9 mouse cellular contexts compared by ENCODE assay signal in genomic region chr10:58627569-58627968, GRCm38 (mm10). TPM values are rescaled to one million over a fixed set of nuclear protein-coding genes. Genes with fewer than 3 reads are reported as not detected.
DNase-seq lines count a peak whose midpoint lies in the region; ATAC-seq and TF ChIP-seq lines count a peak whose summit lies in the region.
"Had no signal": no experiment of that assay in that cellular context is flagged by ENCODE, and none has a peak within 500 bp of the region (broad histone marks: within the 10 kb centered on the region; RNA-seq: fewer than 3 reads in every experiment).

No protein-coding gene starts in this region.

- H3K9me3 ChIP-seq in embryonic facial prominence, embryonic 10.5 days = no peaks in the 10 kb centered on the region
- no peaks in the 10 kb centered on the region for H3K9me3 ChIP-seq in intestine, postnatal 0 days (ENCODE audit: control insufficient read depth)
- no peaks in the 10 kb centered on the region for H3K9me3 ChIP-seq in lung, postnatal 0 days (ENCODE audit: low read length)
- H3K9me3 ChIP-seq: G1E had no signal

- TF ChIP-seq POLR2A in cerebellum, adult 2 months (IDR thresholded peaks at IDR 0.05; ENCODE audit: borderline replicate concordance, insufficient read depth, low read length) = no peak

- H3K27ac ChIP-seq in cerebellum, adult 2 months (ENCODE audit: insufficient read depth, low read length) = no peak overlapping the region
- no peak overlapping the region for H3K27ac ChIP-seq in embryonic facial prominence, embryonic 10.5 days (replicated peaks)
- no peak overlapping the region for H3K27ac ChIP-seq in intestine, postnatal 0 days (ENCODE audit: low read depth, low read length)
- H3K27ac ChIP-seq in lung, postnatal 0 days (ENCODE audit: low read length) = no peak overlapping the region

- H3K36me3 ChIP-seq in embryonic facial prominence, embryonic 10.5 days (replicated peaks) = no peaks in the 10 kb centered on the region
- no peaks in the 10 kb centered on the region for H3K36me3 ChIP-seq in intestine, postnatal 0 days (ENCODE audit: control insufficient read depth, insufficient read depth)
- H3K36me3 ChIP-seq in lung, postnatal 0 days (ENCODE audit: insufficient read depth, low read length) = no peaks in the 10 kb centered on the region
- H3K36me3 ChIP-seq: G1E had no signal

- TF ChIP-seq CTCF in cerebellum, adult 2 months (IDR thresholded peaks at IDR 0.05; ENCODE audit: borderline replicate concordance, insufficient read depth, low read depth, low read length) = peak; percentile 27; the same call in 1 of the 2 replicates
- TF ChIP-seq CTCF in intestine, postnatal 0 days (IDR thresholded peaks at IDR 0.05; ENCODE audit: low read depth) = peak; percentile 79
- TF ChIP-seq CTCF in lung, postnatal 0 days (IDR thresholded peaks at IDR 0.05) = peak; percentile 81

- no peak overlapping the region for H3K9ac ChIP-seq in intestine, postnatal 0 days (ENCODE audit: low read depth, low read length)
- no peak overlapping the region for H3K9ac ChIP-seq in lung, postnatal 0 days (replicated peaks; ENCODE audit: low read depth)

- H3K4me1 ChIP-seq in cerebellum, adult 2 months (ENCODE audit: control insufficient read depth, insufficient read depth, low read length) = peaks cover 4% of the 10 kb centered on the region
- peaks cover 3% of the 10 kb centered on the region; the same call in 1 of the 2 replicates for H3K4me1 ChIP-seq in embryonic facial prominence, embryonic 10.5 days
- H3K4me1 ChIP-seq in intestine, postnatal 0 days (replicated peaks; ENCODE audit: control insufficient read depth, insufficient read depth, low read length) = no peaks in the 10 kb centered on the region
- H3K4me1 ChIP-seq in lung, postnatal 0 days (ENCODE audit: insufficient read depth, low read depth, low read length) = no peaks in the 10 kb centered on the region

- TF ChIP-seq EP300 in lung, postnatal 0 days (IDR thresholded peaks at IDR 0.05) = no peak

- no peak overlapping the region for H3K4me3 ChIP-seq in cerebellum, adult 2 months (replicated peaks; ENCODE audit: insufficient read depth, low read depth, low read length)
- H3K4me3 ChIP-seq in embryonic facial prominence, embryonic 10.5 days = no peak overlapping the region
- no peak overlapping the region for H3K4me3 ChIP-seq in intestine, postnatal 0 days (ENCODE audit: low read depth, low read length)
- no peak overlapping the region for H3K4me3 ChIP-seq in lung, postnatal 0 days (ENCODE audit: low read depth, low read length)

- no peaks in the 10 kb centered on the region for H3K27me3 ChIP-seq in cerebellum, adult 2 months (ENCODE audit: control insufficient read depth, insufficient read depth, low read length)
- H3K27me3 ChIP-seq in embryonic facial prominence, embryonic 10.5 days (replicated peaks; ENCODE audit: low read depth, poor library complexity, severe bottlenecking) = no peaks in the 10 kb centered on the region
- no peaks in the 10 kb centered on the region for H3K27me3 ChIP-seq in intestine, postnatal 0 days (replicated peaks; ENCODE audit: control insufficient read depth, insufficient read depth, low read length)
- H3K27me3 ChIP-seq in lung, postnatal 0 days (replicated peaks; ENCODE audit: insufficient read depth, low read length) = no peaks in the 10 kb centered on the region

- peak in 1 of 2 experiments; percentile 18 for DNase-seq in cerebellum, adult 2 months
- DNase-seq in A20 (ENCODE audit: low read depth, low spot score) = peak; percentile 17
- peak; percentile 52 for DNase-seq in embryonic facial prominence, embryonic 10.5 days (ENCODE audit: low spot score)
- DNase-seq in lung, postnatal 0 days (ENCODE audit: low spot score) = peak; percentile 48
- DNase-seq in right cerebral cortex, postnatal 25 days = peak; percentile 41
- no peak for DNase-seq in ovary, adult 18-20 months (ENCODE audit: low spot score)

- H3K4me2 ChIP-seq in intestine, postnatal 0 days (replicated peaks; ENCODE audit: low read depth) = no peak overlapping the region
- no peak overlapping the region for H3K4me2 ChIP-seq in lung, postnatal 0 days (replicated peaks; ENCODE audit: low read depth, low read length)

- no peak for ATAC-seq in cerebellum, adult (ENCODE audit: insufficient number of reproducible peaks, low FRiP score, low TSS enrichment)
- ATAC-seq in intestine, postnatal 0 days = no peak
- ATAC-seq in lung, postnatal 0 days = no peak

RNA-seq across cellular contexts. Expression of gene Edar, which starts 47.9 kb away (rescaled TPM):
- 0.08 and 0.13 TPM in 2 replicates for polyA plus RNA-seq in cerebellum, adult 2 months (2012; rRNA removed)
- polyA plus RNA-seq in embryonic facial prominence, embryonic 10.5 days (2016; fragmentation: Nextera tagmentation; extraction: Ambion mirVana) = 0.38 and 0.57 TPM in 2 replicates
- polyA plus RNA-seq in intestine, postnatal 0 days (2015; fragmentation: Nextera tagmentation; extraction: Ambion mirVana) = 0.16 and 0.27 TPM in 2 replicates
- 0.51 and 0.64 TPM in 2 replicates for polyA plus RNA-seq in lung, postnatal 0 days (2015; fragmentation: Nextera tagmentation; extraction: Ambion mirVana)
- polyA plus RNA-seq: G1E had no signal

Comparison
In these comparisons a context has a peak if more than half of its experiments do, and no peak if none do; other contexts are left out.
1. CTCF ChIP-seq: peak in every context shown above with its lines; median percentile 81 in lung, postnatal 0 days; 79 in intestine, postnatal 0 days; 27 in cerebellum, adult 2 months.